Mouse (Mus musculus): ENCODE results near the gene Pde4d. TPM values are rescaled to one million over a fixed set of nuclear protein-coding genes. Genes with fewer than 3 reads are reported as not detected.

The Pde4d gene
- polyA plus RNA-seq, 1 experiment from 2014 or later, result 13.0 TPM

DNA sequence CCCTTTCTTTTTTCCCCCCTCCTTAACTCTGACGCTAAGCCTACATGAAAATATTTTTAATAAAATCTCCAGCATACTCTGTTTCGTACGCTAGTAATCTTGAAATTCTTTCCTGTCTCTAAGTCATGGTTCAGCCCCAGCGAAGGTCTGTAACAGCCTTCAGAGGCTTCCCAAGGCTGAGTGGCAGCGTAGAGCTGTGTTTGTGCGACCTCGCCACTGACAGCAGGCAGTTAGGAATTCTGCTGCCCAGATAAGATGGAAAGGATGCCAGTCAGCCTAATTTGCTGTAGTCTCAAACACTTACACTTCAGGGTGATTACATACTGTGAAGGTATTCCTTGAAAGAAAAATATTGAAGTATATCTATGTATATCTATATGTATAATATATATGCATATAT, 371.5 kb downstream of the Pde4d start:
- Histone ChIP-seq H3K27ac (replicated peaks) (no peak overlapping the region), H3K36me3 (ENCODE audit: control insufficient read depth, insufficient read depth, low read length) (no peaks in the 10 kb centered on the region), H3K4me3 (ENCODE audit: low read depth, low read length) (no peak overlapping the region), H3K27me3 (ENCODE audit: control insufficient read depth, insufficient read depth, low read length) (no peaks in the 10 kb centered on the region), H3K4me2 (replicated peaks; ENCODE audit: low read depth) (no peak overlapping the region), H3K9ac (ENCODE audit: low read length) (no peak overlapping the region), H3K4me1 (replicated peaks; ENCODE audit: control insufficient read depth, insufficient read depth) (no peaks in the 10 kb centered on the region), H3K9me3 (ENCODE audit: control insufficient read depth, low read length) (no peaks in the 10 kb centered on the region)
- whole genome bisulfite sequencing, result 70% methylated on average over 7 of the region's 7 CpGs
- TF ChIP-seq CTCF (IDR thresholded peaks at IDR 0.05; ENCODE audit: low read depth) (no peak), EP300 (optimal IDR thresholded peaks at IDR 0.05) (no peak)
- ATAC-seq (ENCODE audit: low FRiP score, low TSS enrichment) (no peak), DNase-seq (ENCODE audit: low spot score) (no peak)

DNA sequence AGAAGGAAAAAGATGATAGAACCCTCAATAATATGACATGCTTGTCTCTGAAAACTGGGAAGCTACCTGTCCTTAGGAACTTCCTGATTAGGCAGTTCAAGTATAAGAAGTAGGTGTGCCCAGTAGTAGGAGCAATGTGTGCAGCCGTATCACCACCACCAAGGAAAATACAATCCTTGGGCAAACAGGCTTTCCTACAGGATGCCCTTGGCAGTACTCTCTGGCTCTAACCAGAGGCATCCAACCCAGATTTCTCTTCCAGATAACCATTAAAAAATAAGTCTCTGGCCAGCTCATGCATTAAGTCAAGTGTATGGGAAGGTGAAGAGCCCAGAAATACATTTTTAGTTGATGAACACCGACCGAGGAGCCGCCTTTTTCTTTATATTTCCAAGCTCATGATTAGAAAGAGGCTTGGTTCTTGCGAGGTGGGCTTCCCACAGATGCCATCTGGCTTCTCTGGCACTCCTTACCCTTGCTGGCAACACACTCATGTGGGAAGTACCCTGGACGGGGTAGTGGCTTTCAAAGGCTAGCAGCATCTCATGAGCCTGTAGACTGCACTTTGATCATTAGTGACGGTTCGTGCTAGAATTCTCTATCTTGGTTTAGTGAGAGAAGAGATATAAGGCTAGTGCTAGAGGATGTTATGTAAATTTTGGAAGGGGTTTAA, 375.0 kb downstream of the Pde4d start:
- H3K9ac ChIP-seq (ENCODE audit: low read length), result no peak overlapping the region
- H3K27ac ChIP-seq (replicated peaks), result no peak overlapping the region
- H3K27me3 ChIP-seq (ENCODE audit: control insufficient read depth, insufficient read depth, low read length), result no peaks in the 10 kb centered on the region
- no peaks in the 10 kb centered on the region for H3K4me1 ChIP-seq (replicated peaks; ENCODE audit: control insufficient read depth, insufficient read depth)
- H3K36me3 ChIP-seq (ENCODE audit: control insufficient read depth, insufficient read depth, low read length), result no peaks in the 10 kb centered on the region
- TF ChIP-seq EP300 (optimal IDR thresholded peaks at IDR 0.05) (no peak), CTCF (IDR thresholded peaks at IDR 0.05; ENCODE audit: low read depth) (no peak)
- whole genome bisulfite sequencing, result 84% methylated on average over 8 of the region's 8 CpGs
- no peaks in the 10 kb centered on the region for H3K9me3 ChIP-seq (ENCODE audit: control insufficient read depth, low read length)
- DNase-seq (ENCODE audit: low spot score) (no peak), ATAC-seq (ENCODE audit: low FRiP score, low TSS enrichment) (no peak)
- no peak overlapping the region for H3K4me3 ChIP-seq (ENCODE audit: low read depth, low read length)
- H3K4me2 ChIP-seq (replicated peaks; ENCODE audit: low read depth), result no peak overlapping the region

DNA sequence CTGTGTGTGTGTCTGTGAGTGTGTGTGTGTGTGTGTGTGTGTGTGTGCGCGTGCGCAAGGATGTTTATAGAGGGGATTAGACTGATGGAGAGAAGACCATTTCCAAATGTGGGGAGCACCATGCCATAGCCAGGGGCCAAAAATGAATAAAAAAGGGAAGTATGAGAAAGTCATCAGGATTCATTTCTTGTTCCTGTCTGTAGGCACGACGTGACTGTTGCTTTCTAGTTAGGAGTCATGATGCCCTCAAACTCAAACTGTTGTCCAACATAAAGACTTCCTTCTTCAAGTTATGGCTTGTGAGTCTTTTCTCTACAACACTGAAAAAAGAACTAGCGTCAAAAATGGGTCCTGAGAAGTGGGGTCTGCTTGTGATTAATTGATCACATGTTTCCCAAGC, 375.8 kb downstream of the Pde4d start:
- no peak overlapping the region for H3K4me3 ChIP-seq (ENCODE audit: low read depth, low read length)
- ATAC-seq (ENCODE audit: low FRiP score, low TSS enrichment) (no peak), DNase-seq (ENCODE audit: low spot score) (no peak)
- no peaks in the 10 kb centered on the region for H3K4me1 ChIP-seq (replicated peaks; ENCODE audit: control insufficient read depth, insufficient read depth)
- no peaks in the 10 kb centered on the region for H3K9me3 ChIP-seq (ENCODE audit: control insufficient read depth, low read length)
- no peak for TF ChIP-seq CTCF (IDR thresholded peaks at IDR 0.05; ENCODE audit: low read depth)
- no peak for TF ChIP-seq EP300 (optimal IDR thresholded peaks at IDR 0.05)
- H3K9ac ChIP-seq (ENCODE audit: low read length), result no peak overlapping the region
- H3K27ac ChIP-seq (replicated peaks), result no peak overlapping the region
- no peaks in the 10 kb centered on the region for H3K27me3 ChIP-seq (ENCODE audit: control insufficient read depth, insufficient read depth, low read length)
- 86% methylated on average over 6 of the region's 6 CpGs for WGBS
- H3K4me2 ChIP-seq (replicated peaks; ENCODE audit: low read depth), result no peak overlapping the region
- no peaks in the 10 kb centered on the region for H3K36me3 ChIP-seq (ENCODE audit: control insufficient read depth, insufficient read depth, low read length)

DNA sequence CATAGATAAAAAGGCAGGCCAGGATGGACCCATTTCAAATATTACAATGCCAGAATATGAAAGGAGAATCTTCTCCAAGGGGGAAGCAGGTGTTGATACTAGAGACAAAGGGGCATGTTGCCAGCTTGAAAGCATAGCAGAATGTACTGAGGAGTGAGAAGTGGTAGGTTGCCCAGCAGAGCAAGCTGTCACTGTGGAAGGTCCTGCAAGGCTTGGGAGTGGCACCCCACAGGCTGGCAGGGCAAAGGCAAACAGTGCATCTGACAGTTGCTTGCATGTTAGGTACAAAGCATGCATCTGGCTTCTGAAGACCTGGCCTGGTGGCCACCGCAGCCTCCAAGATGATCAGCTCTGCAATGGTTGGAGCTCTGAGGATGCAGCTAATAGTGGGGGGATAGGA, 384.4 kb downstream of the Pde4d start:
- no peak for TF ChIP-seq CTCF (IDR thresholded peaks at IDR 0.05; ENCODE audit: low read depth)
- no peak for TF ChIP-seq EP300 (optimal IDR thresholded peaks at IDR 0.05)
- 95% methylated on average over 1 of the region's 1 CpGs for WGBS
- DNase-seq (ENCODE audit: low spot score) (no peak), ATAC-seq (ENCODE audit: low FRiP score, low TSS enrichment) (no peak)
- Histone ChIP-seq H3K9me3 (ENCODE audit: control insufficient read depth, low read length) (no peaks in the 10 kb centered on the region), H3K4me2 (replicated peaks; ENCODE audit: low read depth) (no peak overlapping the region), H3K4me3 (ENCODE audit: low read depth, low read length) (no peak overlapping the region), H3K4me1 (replicated peaks; ENCODE audit: control insufficient read depth, insufficient read depth) (no peaks in the 10 kb centered on the region), H3K9ac (ENCODE audit: low read length) (no peak overlapping the region), H3K27ac (replicated peaks) (no peak overlapping the region), H3K36me3 (ENCODE audit: control insufficient read depth, insufficient read depth, low read length) (no peaks in the 10 kb centered on the region), H3K27me3 (ENCODE audit: control insufficient read depth, insufficient read depth, low read length) (no peaks in the 10 kb centered on the region)

DNA sequence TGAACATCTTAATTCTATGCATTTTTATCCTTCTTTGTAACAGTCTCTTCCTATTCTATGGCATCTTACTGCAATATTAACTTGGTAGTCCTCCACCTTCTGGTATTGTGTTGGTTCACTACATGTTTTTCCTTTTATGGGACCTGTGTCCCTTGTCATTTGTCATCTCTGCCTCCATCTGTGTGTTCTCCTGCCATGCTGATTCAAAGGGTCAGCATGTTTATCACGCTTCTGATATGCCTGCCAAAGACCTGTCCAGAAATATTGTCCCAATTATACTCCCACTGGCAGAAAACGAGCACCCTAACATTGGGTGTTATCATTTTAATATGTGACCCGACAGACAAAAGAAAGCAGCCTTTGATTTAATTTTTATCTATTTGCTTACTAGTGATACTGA, 386.6 kb downstream of the Pde4d start:
- H3K4me1 ChIP-seq (replicated peaks; ENCODE audit: control insufficient read depth, insufficient read depth), result no peaks in the 10 kb centered on the region
- no peaks in the 10 kb centered on the region for H3K9me3 ChIP-seq (ENCODE audit: control insufficient read depth, low read length)
- no peak overlapping the region for H3K9ac ChIP-seq (ENCODE audit: low read length)
- no peak for ATAC-seq (ENCODE audit: low FRiP score, low TSS enrichment)
- no peak overlapping the region for H3K27ac ChIP-seq (replicated peaks)
- 75% methylated on average over 3 of the region's 3 CpGs for WGBS
- H3K4me2 ChIP-seq (replicated peaks; ENCODE audit: low read depth), result no peak overlapping the region
- DNase-seq (ENCODE audit: low spot score), result no peak
- H3K4me3 ChIP-seq (ENCODE audit: low read depth, low read length), result no peak overlapping the region
- no peaks in the 10 kb centered on the region for H3K27me3 ChIP-seq (ENCODE audit: control insufficient read depth, insufficient read depth, low read length)
- no peaks in the 10 kb centered on the region for H3K36me3 ChIP-seq (ENCODE audit: control insufficient read depth, insufficient read depth, low read length)
- TF ChIP-seq EP300 (optimal IDR thresholded peaks at IDR 0.05), result no peak
- no peak for TF ChIP-seq CTCF (IDR thresholded peaks at IDR 0.05; ENCODE audit: low read depth)

DNA sequence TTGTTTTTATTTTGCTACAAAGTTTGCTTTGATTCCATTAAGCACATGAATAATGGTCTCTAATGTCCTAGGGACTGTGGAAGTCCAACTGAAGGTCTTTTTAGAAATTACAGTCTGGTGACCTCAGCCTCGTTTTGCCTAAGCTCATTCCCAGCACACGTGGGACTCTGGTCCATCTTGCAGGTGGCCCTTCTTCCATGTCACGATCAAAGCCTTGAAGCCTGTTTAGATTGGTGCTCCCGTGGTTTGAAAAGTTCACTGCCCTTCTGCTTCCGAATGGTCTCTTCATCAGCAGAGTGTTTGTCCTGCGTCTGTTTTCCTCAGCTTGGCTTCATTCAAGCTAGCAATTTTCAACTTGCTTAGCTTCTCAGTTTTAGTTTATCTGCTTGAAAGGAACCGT, 389.4 kb downstream of the Pde4d start:
- Histone ChIP-seq H3K36me3 (ENCODE audit: control insufficient read depth, insufficient read depth, low read length) (no peaks in the 10 kb centered on the region), H3K4me1 (replicated peaks; ENCODE audit: control insufficient read depth, insufficient read depth) (no peaks in the 10 kb centered on the region), H3K27me3 (ENCODE audit: control insufficient read depth, insufficient read depth, low read length) (no peaks in the 10 kb centered on the region), H3K4me2 (replicated peaks; ENCODE audit: low read depth) (no peak overlapping the region), H3K27ac (replicated peaks) (no peak overlapping the region), H3K9ac (ENCODE audit: low read length) (no peak overlapping the region), H3K9me3 (ENCODE audit: control insufficient read depth, low read length) (no peaks in the 10 kb centered on the region), H3K4me3 (ENCODE audit: low read depth, low read length) (no peak overlapping the region)
- TF ChIP-seq EP300 (optimal IDR thresholded peaks at IDR 0.05) (no peak), CTCF (IDR thresholded peaks at IDR 0.05; ENCODE audit: low read depth) (no peak)
- WGBS, result 38% methylated on average over 7 of the region's 7 CpGs
- ATAC-seq (ENCODE audit: low FRiP score, low TSS enrichment), result no peak
- DNase-seq (ENCODE audit: low spot score), result no peak

Data from stomach, postnatal 0 days (tissue).